Mouse (Mus musculus): ENCODE data around the gene BC051019. TPM values are rescaled to one million over a fixed set of nuclear protein-coding genes. Genes with fewer than 3 reads are reported as not detected.

The BC051019 gene
- polyA plus RNA-seq (2014; fragmentation: Nextera tagmentation; extraction: Ambion mirVana) = 0.14 TPM in 1 of 2 replicates, not detected in the other

- no peaks in the 10 kb centered on the region for H3K27me3 ChIP-seq (ENCODE audit: control insufficient read depth, insufficient read depth, low read length)
- H3K36me3 ChIP-seq (ENCODE audit: control insufficient read depth, insufficient read depth, low read length) = no peaks in the 10 kb centered on the region
- no peak within 1 kb of the TSS for H3K27ac ChIP-seq (ENCODE audit: low read length)
- no peak within 1 kb of the TSS for H3K9ac ChIP-seq (replicated peaks; ENCODE audit: low read depth, low read length)
- H3K4me2 ChIP-seq (replicated peaks; ENCODE audit: low read depth, low read length) = no peak within 1 kb of the TSS
- no peaks in the 10 kb centered on the region for H3K9me3 ChIP-seq (ENCODE audit: control insufficient read depth, low read depth, low read length)
- no peak for ATAC-seq (ENCODE audit: insufficient number of reproducible peaks, insufficient read depth, low FRiP score, low read depth)
- no peak within 1 kb of the TSS for H3K4me3 ChIP-seq (ENCODE audit: low read depth, low read length)
- 90% methylated on average over 5 of the region's 5 CpGs for WGBS
- H3K4me1 ChIP-seq (ENCODE audit: control insufficient read depth, insufficient read depth, low read length) = no peaks in the 10 kb centered on the region
These were observed at the start of gene BC051019 for GRCm38 (mm10) chr7:109723697-109724096. Gene BC051019, minus strand, starts transcription at chr7:109723850.

DNA sequence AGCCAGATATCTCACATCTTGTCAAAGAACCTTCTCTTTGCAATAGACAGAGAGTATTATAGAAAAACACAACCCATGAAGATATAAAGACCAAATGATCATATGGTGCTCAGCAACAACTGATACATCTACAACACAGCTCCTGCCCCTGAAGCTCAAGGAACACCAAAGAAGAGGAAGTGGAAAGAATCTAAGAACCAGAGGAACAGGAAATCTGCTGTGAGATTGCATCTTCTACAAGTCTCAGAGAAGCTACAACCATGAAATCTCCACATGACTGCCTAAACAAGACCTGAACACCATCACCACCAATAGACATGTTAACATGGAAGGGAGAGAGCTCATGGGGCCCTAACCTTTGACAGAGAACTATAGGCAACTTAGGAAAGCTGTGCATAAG lies 48.6 kb upstream of the BC051019 start:
- H3K4me2 ChIP-seq (replicated peaks; ENCODE audit: low read depth, low read length) = no peak overlapping the region

DNA sequence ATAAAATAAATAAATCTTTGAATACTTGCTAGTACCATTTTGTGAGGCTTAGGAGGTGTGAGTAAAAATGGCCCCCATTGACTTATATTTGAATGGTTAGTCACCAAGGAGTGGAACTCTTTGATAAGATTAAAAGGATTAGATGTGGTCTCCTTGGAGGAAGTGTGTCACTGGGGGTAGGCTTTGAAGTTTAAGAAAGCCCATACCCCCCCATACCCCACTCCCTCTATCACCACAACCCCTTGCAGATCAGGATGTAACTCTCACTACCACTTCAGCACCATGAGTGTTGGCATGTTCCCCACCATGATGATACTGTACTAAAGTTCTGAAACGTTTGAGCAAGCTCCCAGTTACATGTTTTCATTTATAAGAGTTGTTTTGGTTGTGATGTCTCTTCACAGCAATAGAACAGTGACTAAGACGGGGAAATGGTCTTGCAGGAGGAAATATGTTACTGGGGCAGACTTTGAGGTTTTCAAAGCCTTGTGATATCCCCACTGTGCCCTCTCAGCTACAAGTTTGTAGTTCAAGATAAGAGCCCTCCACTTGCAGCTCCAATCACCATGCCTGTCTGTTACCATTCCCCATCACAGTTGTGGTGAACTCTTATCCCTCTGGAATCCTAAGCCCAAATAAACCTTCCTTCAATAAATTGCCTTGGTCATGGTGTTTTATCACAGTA lies 45.2 kb upstream of the BC051019 start:
- Histone ChIP-seq H3K36me3 (ENCODE audit: control insufficient read depth, insufficient read depth, low read length) (no peaks in the 10 kb centered on the region), H3K9ac (replicated peaks; ENCODE audit: low read depth, low read length) (no peak overlapping the region), H3K9me3 (ENCODE audit: control insufficient read depth, low read depth, low read length) (no peaks in the 10 kb centered on the region), H3K27ac (ENCODE audit: low read length) (no peak overlapping the region), H3K4me1 (ENCODE audit: control insufficient read depth, insufficient read depth, low read length) (no peaks in the 10 kb centered on the region), H3K4me2 (replicated peaks; ENCODE audit: low read depth, low read length) (no peak overlapping the region), H3K4me3 (ENCODE audit: low read depth, low read length) (no peak overlapping the region), H3K27me3 (ENCODE audit: control insufficient read depth, insufficient read depth, low read length) (no peaks in the 10 kb centered on the region)
- ATAC-seq (ENCODE audit: insufficient number of reproducible peaks, insufficient read depth, low FRiP score, low read depth) = no peak
- 51% methylated on average over 2 of the region's 2 CpGs for WGBS

More for the DNA sequence above, 48.6 kb upstream of the BC051019 start:
- no peak overlapping the region for H3K9ac ChIP-seq (replicated peaks; ENCODE audit: low read depth, low read length)
- H3K9me3 ChIP-seq (ENCODE audit: control insufficient read depth, low read depth, low read length) = no peaks in the 10 kb centered on the region
- no peaks in the 10 kb centered on the region for H3K27me3 ChIP-seq (ENCODE audit: control insufficient read depth, insufficient read depth, low read length)
- no peaks in the 10 kb centered on the region for H3K4me1 ChIP-seq (ENCODE audit: control insufficient read depth, insufficient read depth, low read length)
- H3K4me3 ChIP-seq (ENCODE audit: low read depth, low read length) = no peak overlapping the region
- H3K36me3 ChIP-seq (ENCODE audit: control insufficient read depth, insufficient read depth, low read length) = no peaks in the 10 kb centered on the region
- ATAC-seq (ENCODE audit: insufficient number of reproducible peaks, insufficient read depth, low FRiP score, low read depth) = no peak
- H3K27ac ChIP-seq (ENCODE audit: low read length) = no peak overlapping the region

DNA sequence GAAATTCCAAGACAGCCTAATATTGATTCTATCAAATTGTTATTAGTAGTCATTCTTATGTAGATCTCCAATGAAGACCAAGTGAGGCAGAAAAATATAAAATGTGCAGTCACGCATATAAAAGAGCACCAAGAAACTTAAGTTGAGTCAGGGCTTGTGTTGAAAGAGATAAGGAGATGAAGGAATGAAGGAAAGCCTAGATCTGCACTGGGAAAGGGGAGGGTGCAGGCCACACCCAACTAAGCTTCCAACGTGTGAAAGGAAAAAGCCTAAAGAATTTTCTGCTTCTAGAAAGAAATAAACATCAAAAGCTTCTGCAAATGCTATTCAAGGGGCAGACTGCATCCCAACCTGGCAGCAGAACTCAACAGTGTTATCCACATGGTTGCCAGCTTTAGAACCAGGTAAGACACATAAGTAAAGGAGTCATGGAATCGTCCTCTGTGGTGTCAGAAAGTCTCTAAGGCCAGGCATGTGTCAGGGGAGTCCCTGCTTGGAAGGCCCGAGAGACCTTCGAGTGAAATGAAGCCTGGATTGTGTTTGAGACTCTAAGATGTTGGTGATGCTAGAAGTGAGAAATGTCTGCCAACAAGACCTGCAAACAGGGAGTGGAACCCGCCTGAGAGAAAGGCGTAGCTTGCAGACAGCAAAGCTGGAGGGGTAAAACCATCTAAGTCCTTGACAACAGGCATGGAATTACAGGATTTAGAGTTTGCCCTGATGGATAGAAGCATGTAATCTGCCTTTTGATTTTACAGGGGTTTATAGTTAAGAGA lies 44.1 kb upstream of the BC051019 start:
- no peak overlapping the region for H3K4me2 ChIP-seq (replicated peaks; ENCODE audit: low read depth, low read length)
- H3K9me3 ChIP-seq (ENCODE audit: control insufficient read depth, low read depth, low read length) = no peaks in the 10 kb centered on the region
- no peaks in the 10 kb centered on the region for H3K4me1 ChIP-seq (ENCODE audit: control insufficient read depth, insufficient read depth, low read length)
- no peak for ATAC-seq (ENCODE audit: insufficient number of reproducible peaks, insufficient read depth, low FRiP score, low read depth)
- 75% methylated on average over 7 of the region's 7 CpGs for WGBS
- no peak overlapping the region for H3K27ac ChIP-seq (ENCODE audit: low read length)
- no peak overlapping the region for H3K4me3 ChIP-seq (ENCODE audit: low read depth, low read length)
- no peaks in the 10 kb centered on the region for H3K27me3 ChIP-seq (ENCODE audit: control insufficient read depth, insufficient read depth, low read length)
- H3K36me3 ChIP-seq (ENCODE audit: control insufficient read depth, insufficient read depth, low read length) = no peaks in the 10 kb centered on the region
- no peak overlapping the region for H3K9ac ChIP-seq (replicated peaks; ENCODE audit: low read depth, low read length)

- Histone ChIP-seq H3K27me3 (ENCODE audit: control insufficient read depth, insufficient read depth, low read length) (no peaks in the 10 kb centered on the region), H3K4me1 (ENCODE audit: control insufficient read depth, insufficient read depth, low read length) (no peaks in the 10 kb centered on the region), H3K4me2 (replicated peaks; ENCODE audit: low read depth, low read length) (no peak overlapping the region), H3K9ac (replicated peaks; ENCODE audit: low read depth, low read length) (no peak overlapping the region), H3K9me3 (ENCODE audit: control insufficient read depth, low read depth, low read length) (no peaks in the 10 kb centered on the region), H3K27ac (ENCODE audit: low read length) (no peak overlapping the region), H3K36me3 (ENCODE audit: control insufficient read depth, insufficient read depth, low read length) (no peaks in the 10 kb centered on the region), H3K4me3 (ENCODE audit: low read depth, low read length) (no peak overlapping the region)
- no peak for ATAC-seq (ENCODE audit: insufficient number of reproducible peaks, insufficient read depth, low FRiP score, low read depth)
- WGBS = 77% methylated on average over 2 of the region's 2 CpGs
These were observed 40.4 kb upstream of the BC051019 start for GRCm38 (mm10) chr7:109764009-109764408.

GRCm38 (mm10) chr7:109756291-109756690 lies 32.6 kb upstream of the BC051019 start:
- WGBS = 89% methylated on average over 3 of the region's 3 CpGs
- no peak overlapping the region for H3K27ac ChIP-seq (ENCODE audit: low read length)
- H3K4me3 ChIP-seq (ENCODE audit: low read depth, low read length) = no peak overlapping the region
- H3K9ac ChIP-seq (replicated peaks; ENCODE audit: low read depth, low read length) = no peak overlapping the region
- no peaks in the 10 kb centered on the region for H3K9me3 ChIP-seq (ENCODE audit: control insufficient read depth, low read depth, low read length)
- ATAC-seq (ENCODE audit: insufficient number of reproducible peaks, insufficient read depth, low FRiP score, low read depth) = no peak
- H3K4me2 ChIP-seq (replicated peaks; ENCODE audit: low read depth, low read length) = no peak overlapping the region
- H3K4me1 ChIP-seq (ENCODE audit: control insufficient read depth, insufficient read depth, low read length) = peaks cover 8% of the 10 kb centered on the region; the same call in 1 of the 2 replicates
- no peaks in the 10 kb centered on the region for H3K27me3 ChIP-seq (ENCODE audit: control insufficient read depth, insufficient read depth, low read length)
- no peaks in the 10 kb centered on the region for H3K36me3 ChIP-seq (ENCODE audit: control insufficient read depth, insufficient read depth, low read length)

DNA sequence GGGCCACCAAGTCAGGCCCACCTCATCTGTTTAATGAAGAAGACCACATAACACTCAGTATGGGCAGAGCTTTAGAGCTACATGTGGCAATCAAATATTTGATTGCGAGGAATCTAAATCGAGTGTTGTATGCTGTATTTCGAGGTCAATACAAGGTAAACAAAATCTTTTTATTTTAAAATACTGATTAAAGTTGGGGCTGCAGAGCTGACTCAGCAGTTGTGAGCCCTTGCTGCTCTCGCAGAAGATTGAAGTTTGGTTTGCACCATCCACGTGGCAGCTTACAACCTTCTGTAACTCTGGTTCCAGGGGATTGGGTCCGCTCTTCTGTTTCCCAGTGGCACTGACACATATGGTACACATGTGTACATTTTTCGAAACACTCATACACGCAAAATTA lies 30.4 kb upstream of the BC051019 start:
- Histone ChIP-seq H3K9ac (replicated peaks; ENCODE audit: low read depth, low read length) (no peak overlapping the region), H3K9me3 (ENCODE audit: control insufficient read depth, low read depth, low read length) (no peaks in the 10 kb centered on the region), H3K4me2 (replicated peaks; ENCODE audit: low read depth, low read length) (no peak overlapping the region), H3K4me1 (ENCODE audit: control insufficient read depth, insufficient read depth, low read length) (peaks cover 8% of the 10 kb centered on the region; the same call in 1 of the 2 replicates), H3K4me3 (ENCODE audit: low read depth, low read length) (no peak overlapping the region), H3K27ac (ENCODE audit: low read length) (no peak overlapping the region), H3K36me3 (ENCODE audit: control insufficient read depth, insufficient read depth, low read length) (no peaks in the 10 kb centered on the region; the same call in 1 of the 2 replicates), H3K27me3 (ENCODE audit: control insufficient read depth, insufficient read depth, low read length) (no peaks in the 10 kb centered on the region)
- no peak for ATAC-seq (ENCODE audit: insufficient number of reproducible peaks, insufficient read depth, low FRiP score, low read depth)
- 92% methylated on average over 8 of the region's 8 CpGs for WGBS

GRCm38 (mm10) chr7:109752008-109752925 lies 28.6 kb upstream of the BC051019 start, which contains the start of gene Tmem9b:
Gene Tmem9b, minus strand, starts transcription at chr7:109752875.
- Histone ChIP-seq H3K9ac (replicated peaks; ENCODE audit: low read depth, low read length) (peak within 1 kb of the TSS; percentile 83), H3K4me2 (replicated peaks; ENCODE audit: low read depth, low read length) (peak within 1 kb of the TSS; percentile 65), H3K9me3 (ENCODE audit: control insufficient read depth, low read depth, low read length) (no peaks in the 10 kb centered on the region), H3K27me3 (ENCODE audit: control insufficient read depth, insufficient read depth, low read length) (no peaks in the 10 kb centered on the region), H3K4me3 (ENCODE audit: low read depth, low read length) (peak within 1 kb of the TSS; percentile 89), H3K4me1 (ENCODE audit: control insufficient read depth, insufficient read depth, low read length) (peaks cover 8% of the 10 kb centered on the region; the same call in 1 of the 2 replicates), H3K36me3 (ENCODE audit: control insufficient read depth, insufficient read depth, low read length) (no peaks in the 10 kb centered on the region; the same call in 1 of the 2 replicates), H3K27ac (ENCODE audit: low read length) (peak within 1 kb of the TSS; percentile 86)
- 1% methylated on average over 70 of the region's 74 CpGs for WGBS
- peak; percentile 87 for ATAC-seq (ENCODE audit: insufficient number of reproducible peaks, insufficient read depth, low FRiP score, low read depth)
